Mouse (Mus musculus): ENCODE measurements at regions not wholly inside any gene's neighbourhood (a gene's known extent, or its start where the extent isn't known, plus 50 kb on each side); places are given as distances from the start of the nearest gene placed in this dataset.

- Histone ChIP-seq H3K4me1 (ENCODE audit: control insufficient read depth, insufficient read depth, insufficient read length, low read length) (no peaks in the 10 kb centered on the region), H3K4me3 (ENCODE audit: insufficient read depth, low read depth, low read length) (no peak overlapping the region), H3K27ac (replicated peaks; ENCODE audit: low read depth, low read length) (no peak overlapping the region)
Observed at GRCm38 (mm10) chr1:77298713-77299132, 216.2 kb downstream of the Epha4 start.

- H3K27ac ChIP-seq (replicated peaks; ENCODE audit: low read depth, low read length) = no peak overlapping the region
Observed at GRCm38 (mm10) chr1:77300806-77301205, 214.1 kb downstream of the Epha4 start.

DNA sequence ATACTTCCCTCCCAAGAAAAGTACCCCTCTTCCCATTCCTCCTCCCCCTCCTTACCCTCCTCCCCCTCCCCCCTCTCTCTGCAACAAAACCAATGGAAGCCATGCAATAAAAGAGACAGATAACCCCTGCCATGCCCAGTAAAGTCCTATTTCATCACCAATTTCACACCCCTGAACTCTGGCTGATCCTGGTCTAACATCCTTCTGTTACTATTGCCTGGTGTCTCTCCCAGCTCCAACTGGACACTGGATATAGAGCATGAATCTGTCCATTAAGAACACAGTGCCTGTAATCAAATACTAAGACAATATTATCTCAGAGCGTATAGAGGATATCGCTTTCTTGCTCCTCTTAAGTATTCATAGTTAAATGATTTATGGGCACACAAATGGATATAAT is 210.1 kb downstream of the Epha4 start:
- H3K27ac ChIP-seq (replicated peaks; ENCODE audit: low read depth, low read length) = no peak overlapping the region
- peaks cover 8% of the 10 kb centered on the region; the same call in 1 of the 2 replicates for H3K4me1 ChIP-seq (ENCODE audit: control insufficient read depth, insufficient read depth, insufficient read length, low read length)
- H3K4me3 ChIP-seq (ENCODE audit: insufficient read depth, low read depth, low read length) = no peak overlapping the region

More at GRCm38 (mm10) chr1:77300806-77301205, 214.1 kb downstream of the Epha4 start:
- Histone ChIP-seq H3K4me1 (ENCODE audit: control insufficient read depth, insufficient read depth, insufficient read length, low read length) (no peaks in the 10 kb centered on the region), H3K4me3 (ENCODE audit: insufficient read depth, low read depth, low read length) (no peak overlapping the region)

GRCm38 (mm10) chr1:77307745-77308144 is 207.1 kb downstream of the Epha4 start:
- Histone ChIP-seq H3K27ac (replicated peaks; ENCODE audit: low read depth, low read length) (no peak overlapping the region), H3K4me1 (ENCODE audit: control insufficient read depth, insufficient read depth, insufficient read length, low read length) (peaks cover 8% of the 10 kb centered on the region; the same call in 1 of the 2 replicates), H3K4me3 (ENCODE audit: insufficient read depth, low read depth, low read length) (no peak overlapping the region)

- Histone ChIP-seq H3K4me3 (ENCODE audit: insufficient read depth, low read depth, low read length) (no peak overlapping the region), H3K4me1 (ENCODE audit: control insufficient read depth, insufficient read depth, insufficient read length, low read length) (no peaks in the 10 kb centered on the region), H3K27ac (replicated peaks; ENCODE audit: low read depth, low read length) (no peak overlapping the region)
Observed at GRCm38 (mm10) chr1:77313119-77313518, 201.8 kb downstream of the Epha4 start.

- H3K27ac ChIP-seq (replicated peaks; ENCODE audit: low read depth, low read length) = no peak overlapping the region
- no peak overlapping the region for H3K4me3 ChIP-seq (ENCODE audit: insufficient read depth, low read depth, low read length)
- no peaks in the 10 kb centered on the region for H3K4me1 ChIP-seq (ENCODE audit: control insufficient read depth, insufficient read depth, insufficient read length, low read length)
Observed at GRCm38 (mm10) chr1:77315347-77315746, 199.5 kb downstream of the Epha4 start.

DNA sequence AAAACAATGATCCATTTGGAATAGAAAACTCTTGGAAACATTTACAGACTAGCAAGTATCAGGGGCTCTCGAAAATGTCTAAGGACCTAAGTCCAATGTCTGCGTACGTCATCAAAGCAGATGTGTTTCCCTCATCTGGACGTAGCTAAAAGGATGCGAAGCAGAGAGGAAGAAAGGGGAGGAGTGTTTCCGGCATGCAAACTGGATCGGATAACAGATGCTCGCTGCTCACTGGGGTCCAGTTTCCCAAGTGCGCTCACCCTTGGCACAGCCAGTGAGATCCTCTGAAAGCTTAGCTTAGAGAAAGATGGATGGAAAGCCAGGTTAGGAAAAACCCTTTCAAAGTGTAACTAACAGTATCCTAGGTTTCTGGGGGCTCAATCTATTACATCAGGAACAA is 198.7 kb downstream of the Epha4 start:
- Histone ChIP-seq H3K4me3 (ENCODE audit: insufficient read depth, low read depth, low read length) (no peak overlapping the region), H3K27ac (replicated peaks; ENCODE audit: low read depth, low read length) (no peak overlapping the region), H3K4me1 (ENCODE audit: control insufficient read depth, insufficient read depth, insufficient read length, low read length) (no peaks in the 10 kb centered on the region)

Measured in brown adipose tissue, adult 24 weeks (tissue).